Mouse (Mus musculus): ENCODE measurements at regions not wholly inside any gene's neighbourhood (a gene's known extent, or its start where the extent isn't known, plus 50 kb on each side); places are given as distances from the start of the nearest gene placed in this dataset.

DNA sequence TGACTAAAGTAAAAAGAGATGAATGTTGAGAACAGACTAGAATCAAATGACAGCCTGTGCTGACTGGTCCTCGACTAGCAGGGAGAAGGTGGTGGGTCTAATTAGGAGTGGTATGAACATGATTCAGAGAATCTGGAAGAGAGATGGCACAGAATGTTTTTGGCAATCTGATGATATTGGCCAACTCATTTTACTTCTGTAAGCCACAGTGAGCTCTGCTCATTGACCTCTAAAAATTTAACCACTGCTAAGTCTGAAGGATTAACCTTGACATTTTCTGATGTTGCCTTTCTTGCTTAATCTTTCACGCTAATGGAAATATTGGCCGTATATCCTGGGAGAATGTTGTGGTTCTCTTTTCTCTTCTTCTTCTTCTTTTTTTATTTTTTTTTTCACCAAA is 1041.6 kb upstream of the Got2 start:
- peak; percentile 0 to 2 for DNase-seq

DNA sequence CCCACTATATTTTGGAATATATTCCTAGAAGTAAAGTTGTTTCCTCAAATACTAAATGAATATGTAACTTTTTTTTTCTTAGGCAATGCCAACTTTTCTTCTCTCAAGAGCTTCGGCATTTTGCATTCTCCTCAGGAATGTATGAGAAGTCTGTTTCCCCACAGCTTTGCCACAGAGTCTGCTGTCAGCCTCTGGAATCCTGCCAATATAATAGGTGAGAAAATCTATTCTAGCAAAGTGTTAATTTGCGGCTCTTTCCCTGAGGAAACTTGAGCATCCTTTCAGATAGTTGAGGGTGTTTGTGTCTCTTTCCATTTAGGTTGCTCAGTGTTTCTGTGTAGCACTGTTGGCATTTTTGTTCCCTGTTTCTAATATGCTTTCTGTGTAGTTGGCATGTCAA is 992.6 kb upstream of the Got2 start:
- DNase-seq: no peak

DNA sequence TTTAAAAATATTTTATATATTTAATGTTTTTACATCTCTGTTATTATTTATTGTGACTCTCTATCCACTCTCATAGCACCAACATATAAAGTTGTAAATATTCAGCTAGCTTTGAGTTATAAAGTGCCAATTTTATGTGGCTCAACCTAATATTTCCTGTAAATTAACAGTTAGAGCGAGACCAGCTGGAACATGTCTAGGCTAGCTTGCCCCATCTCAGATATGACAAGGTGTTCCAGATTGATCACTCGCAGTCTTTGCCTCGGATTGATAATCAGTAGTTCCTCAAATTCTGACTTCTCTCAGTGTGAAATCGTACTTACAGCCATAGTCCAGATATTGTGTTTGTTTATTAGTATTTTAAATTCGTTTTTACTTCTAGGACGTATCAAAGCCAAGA is 990.4 kb upstream of the Got2 start:
- no peak for DNase-seq

DNA sequence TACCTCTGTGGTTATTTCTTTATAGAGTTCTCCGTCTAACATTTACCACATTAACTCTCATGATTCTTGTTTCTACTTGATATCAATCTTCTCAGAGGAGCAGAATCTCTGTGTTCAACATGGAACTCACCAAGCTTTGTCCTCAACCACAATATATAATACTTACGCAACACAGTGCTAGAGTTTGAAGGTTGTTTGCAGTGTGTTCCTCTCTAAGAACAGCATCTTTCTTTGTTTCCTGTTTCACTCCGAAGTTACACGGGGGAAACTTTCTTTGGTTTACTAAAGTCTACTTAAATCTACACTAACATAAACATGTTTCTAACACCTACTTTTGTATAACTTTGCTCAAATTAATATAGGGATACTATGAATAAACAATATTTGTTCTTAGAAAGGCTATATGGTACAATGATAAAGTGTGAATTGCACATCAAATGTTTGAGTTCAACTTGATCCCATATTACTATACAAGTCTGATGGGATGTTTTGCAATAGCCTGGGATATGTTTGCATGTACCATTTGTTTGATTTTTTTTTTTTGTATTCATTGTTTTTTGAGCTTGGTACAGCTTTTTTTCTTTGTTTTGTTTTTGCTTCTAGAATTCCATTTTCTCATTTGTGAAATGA is 985.2 kb upstream of the Got2 start:
- DNase-seq: no peak

DNA sequence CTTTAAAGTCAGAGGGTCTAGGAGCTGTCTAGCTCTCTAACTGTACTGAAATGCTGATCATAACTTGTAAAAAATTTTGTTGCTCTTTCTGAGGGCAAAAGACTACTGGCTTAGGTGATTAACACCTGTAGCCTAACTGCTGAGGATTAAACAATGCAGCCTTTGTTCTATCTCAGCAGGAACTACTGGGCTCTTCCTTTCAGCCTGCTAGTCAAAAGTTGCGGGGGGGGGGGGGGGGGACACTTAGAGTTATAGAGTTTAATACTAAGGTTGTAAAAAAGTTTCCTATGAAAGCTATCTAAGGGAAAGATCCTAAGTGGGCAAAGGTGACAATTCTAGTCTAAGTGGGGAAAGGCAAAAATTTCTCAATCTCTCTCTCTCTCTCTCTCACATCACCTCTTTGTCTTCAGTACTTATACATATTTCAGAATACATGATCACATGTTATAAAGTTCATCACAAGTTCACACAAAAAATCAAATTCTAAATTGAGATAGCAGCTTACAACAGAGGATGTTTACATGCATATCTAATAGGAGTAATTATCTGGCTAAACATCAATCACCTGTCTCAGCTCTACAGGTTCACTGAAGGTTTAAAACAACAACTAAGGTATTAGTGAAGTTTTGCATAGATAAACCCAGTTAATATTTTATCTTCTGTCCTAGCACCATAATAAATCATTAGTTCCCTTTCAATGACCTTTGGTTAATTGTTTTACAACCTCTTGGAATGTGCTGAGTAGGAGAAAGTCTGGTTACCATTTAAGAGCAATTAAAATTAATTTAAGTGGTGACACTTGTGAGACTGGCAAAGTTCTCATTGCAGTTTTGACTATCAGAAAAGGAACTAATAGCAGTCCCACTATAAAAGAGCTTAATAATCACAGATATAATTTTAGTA is 980.1 kb upstream of the Got2 start:
- no peak for DNase-seq

DNA sequence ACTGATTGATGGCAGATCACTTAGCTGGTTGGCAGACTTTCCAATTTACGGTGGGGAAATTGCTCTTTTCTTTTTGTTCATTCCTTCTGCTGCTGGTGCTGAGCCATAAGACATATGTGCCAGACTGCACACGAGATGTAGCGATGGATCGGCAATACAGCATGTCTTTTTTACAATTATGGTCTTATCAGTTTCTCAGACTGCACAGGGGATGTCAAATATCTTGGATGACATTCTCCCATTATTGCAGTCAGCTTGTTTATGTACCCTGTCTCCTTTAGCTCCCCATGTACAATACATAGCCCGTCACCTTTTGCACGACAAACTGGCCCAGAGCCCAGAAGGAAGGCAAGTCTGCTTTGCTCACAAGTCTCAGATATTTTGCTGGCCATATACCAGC is 976.3 kb upstream of the Got2 start:
- no peak for DNase-seq

DNA sequence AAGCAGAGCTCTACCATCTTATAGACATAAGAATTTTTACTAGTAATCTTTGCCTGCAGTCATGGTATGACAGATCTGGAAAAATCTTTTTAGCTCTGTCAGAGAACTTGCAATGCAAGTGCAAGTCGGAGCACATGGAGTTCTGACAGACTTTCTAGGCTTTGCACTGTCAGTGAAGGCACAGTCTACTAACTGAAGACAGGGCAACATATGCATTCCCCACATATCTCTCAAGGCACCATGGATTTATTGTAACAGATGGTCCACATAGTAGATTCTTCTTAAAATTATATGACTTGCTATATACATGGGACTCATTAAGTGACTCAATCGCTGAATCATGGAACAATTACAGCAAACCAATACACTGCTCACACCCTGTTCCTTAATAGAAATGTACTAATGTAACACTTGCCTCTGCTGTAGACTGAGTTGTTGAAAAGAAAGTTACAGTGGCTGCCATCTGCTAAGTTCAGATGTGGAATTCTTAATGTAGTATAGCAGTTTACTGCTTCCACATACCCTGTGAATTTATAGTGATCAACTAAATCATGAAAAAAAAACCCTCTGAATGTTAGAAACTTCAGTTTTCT is 972.6 kb upstream of the Got2 start:
- DNase-seq: no peak

DNA sequence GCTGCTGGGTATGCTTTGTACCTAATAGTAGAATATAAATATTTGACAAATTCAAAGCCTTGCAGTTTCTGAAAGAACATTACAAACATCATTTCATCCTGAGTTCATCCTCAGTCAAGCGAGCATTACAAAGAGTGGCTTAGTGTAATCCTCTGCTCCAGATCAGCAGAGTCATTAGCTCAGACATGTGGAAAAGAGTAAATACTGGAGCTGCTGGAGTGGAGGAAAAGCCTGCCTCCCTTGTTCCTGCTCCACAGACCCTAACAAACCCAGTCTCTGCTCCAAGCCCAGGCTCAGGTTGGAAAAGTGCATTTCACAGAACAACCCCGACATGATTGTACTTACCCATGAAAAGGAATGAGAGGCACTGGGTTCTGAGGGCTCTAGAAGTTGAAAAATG is 955.2 kb upstream of the Got2 start:
- no peak for DNase-seq

DNA sequence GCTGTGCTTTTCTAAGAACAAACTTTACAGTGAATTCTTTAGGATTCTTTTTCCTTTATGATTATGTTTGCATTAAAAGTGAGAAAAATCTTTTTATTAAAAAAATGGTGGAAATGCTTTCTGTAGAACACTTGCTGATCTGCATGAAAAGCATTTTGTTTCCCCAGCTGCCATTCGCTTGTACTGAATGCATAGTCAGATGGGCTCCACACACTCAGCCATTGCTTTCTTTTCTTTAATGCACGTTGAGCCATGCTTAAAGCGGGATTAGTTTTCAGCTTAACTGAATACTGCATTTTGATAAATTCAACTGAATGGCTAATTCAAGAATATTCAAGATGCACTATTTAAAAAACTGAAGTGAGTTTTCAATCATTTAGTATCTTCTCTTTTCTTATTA is 947.2 kb upstream of the Got2 start:
- no peak for DNase-seq

DNA sequence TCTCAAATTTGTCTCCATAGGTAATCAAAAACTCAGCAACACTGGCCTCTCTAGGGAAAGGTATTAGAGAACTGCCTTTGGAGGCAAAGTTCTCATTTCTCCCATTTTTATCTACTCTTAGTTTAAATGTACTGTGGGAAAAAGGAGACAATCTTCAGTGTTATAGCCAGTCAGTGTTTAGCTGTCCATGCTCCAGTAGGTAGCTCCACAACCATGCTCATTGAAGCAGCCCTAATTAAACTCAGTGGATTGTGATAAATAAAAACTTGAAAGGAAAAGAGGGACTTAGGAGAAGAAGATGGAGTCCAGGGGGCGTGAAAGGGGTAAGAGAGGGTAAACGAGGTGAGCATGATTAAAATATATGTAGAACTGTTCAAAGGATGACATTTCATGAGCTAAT is 946.3 kb upstream of the Got2 start:
- DNase-seq: no peak

DNA sequence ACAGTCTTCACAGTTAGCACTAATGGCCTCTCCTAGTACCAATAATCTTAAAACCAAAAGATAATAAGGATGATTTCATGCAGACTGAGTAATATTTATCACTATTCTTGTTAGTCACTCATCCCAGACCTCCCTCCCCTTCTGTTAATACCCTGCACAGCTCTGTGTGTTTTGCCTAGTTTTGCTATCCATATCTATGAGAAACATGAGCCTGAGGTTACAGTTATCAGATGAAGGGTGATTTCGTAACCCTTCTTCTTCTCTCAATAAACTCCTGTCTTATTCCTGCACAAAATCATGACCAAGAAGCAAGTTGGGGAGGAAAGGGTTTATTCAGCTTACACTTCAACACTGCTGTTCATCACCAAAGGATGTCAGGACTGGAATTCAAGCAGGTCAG is 940.9 kb upstream of the Got2 start:
- no peak for DNase-seq

DNA sequence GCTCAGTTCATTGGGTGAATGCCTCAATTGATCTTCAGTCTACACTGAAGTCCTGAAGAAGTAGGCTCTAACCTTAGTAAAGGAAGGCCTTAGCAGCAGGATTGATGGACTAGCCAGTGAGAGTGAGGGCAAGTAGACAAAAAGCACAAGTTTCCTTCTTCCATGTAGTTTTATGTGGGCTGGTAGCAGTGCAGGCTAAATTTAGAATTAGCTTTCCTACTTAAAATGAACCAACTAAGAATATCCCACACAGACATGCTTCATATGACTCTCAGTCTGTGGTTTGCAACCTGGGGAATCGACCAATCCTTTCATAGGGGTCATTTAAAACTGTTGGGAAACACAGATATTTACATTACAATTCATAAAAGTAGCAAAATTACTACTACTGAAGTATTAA is 922.2 kb upstream of the Got2 start:
- no peak for DNase-seq
